Mouse (Mus musculus): ENCODE results near the gene Dclk2. TPM values are rescaled to one million over a fixed set of nuclear protein-coding genes. Genes with fewer than 3 reads are reported as not detected.

Dclk2 gene
- polyA plus RNA-seq, 1 experiment from 2014 or later: 2.3 TPM

DNA sequence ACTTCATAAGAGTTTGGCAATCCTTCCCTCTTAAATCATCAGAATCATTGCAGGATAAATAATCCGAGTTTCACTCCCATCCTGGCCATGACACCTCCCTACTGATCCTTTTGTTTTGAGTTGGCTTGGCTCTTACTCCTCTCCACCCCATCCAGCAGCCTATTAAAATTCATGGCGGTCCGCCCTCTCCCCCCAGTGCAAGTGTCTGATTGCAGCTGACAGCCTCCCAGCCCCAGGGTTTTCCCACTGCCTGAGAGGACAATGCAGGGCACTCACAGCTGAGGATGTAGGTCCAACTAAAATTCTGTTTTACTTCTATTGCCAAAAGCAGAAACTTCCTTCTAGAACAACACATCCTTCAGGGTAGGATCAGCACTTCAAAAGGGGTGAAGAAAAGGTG, 67.8 kb downstream of the Dclk2 start:
- Histone ChIP-seq H3K27ac (ENCODE audit: low read depth, low read length) (no peak overlapping the region), H3K4me3 (ENCODE audit: low read depth, low read length) (no peak overlapping the region), H3K4me1 (replicated peaks; ENCODE audit: control insufficient read depth, insufficient read depth, low read length) (no peaks in the 10 kb centered on the region), H3K9ac (ENCODE audit: low read depth, low read length) (no peak overlapping the region), H3K9me3 (ENCODE audit: control insufficient read depth) (no peaks in the 10 kb centered on the region), H3K27me3 (replicated peaks; ENCODE audit: control insufficient read depth, insufficient read depth, low read length) (no peaks in the 10 kb centered on the region), H3K4me2 (replicated peaks; ENCODE audit: low read depth) (no peak overlapping the region), H3K36me3 (ENCODE audit: control insufficient read depth, insufficient read depth) (no peaks in the 10 kb centered on the region)
- TF ChIP-seq CTCF (IDR thresholded peaks at IDR 0.05; ENCODE audit: low read depth): no peak
- no peak for ATAC-seq
- 59% methylated on average over 3 of the region's 3 CpGs for WGBS

DNA sequence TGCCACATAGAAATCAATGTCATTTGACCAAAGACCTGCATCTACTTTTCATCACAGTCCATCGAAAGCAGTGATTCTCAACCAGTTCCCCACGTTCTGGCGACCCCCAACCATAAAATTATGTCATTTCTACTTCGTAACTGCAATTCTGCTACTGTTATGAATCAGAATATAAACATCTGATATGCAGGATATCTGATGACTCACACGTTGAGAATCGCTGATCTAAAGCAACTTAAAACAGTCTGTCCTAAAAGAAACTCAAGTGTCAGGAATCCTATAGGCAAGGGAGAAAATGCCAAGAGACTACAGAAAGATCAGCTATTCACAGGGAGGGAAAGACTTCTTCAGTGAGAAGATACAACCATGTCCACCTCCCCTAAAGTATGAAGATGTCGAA, 69.5 kb downstream of the Dclk2 start:
- Histone ChIP-seq H3K36me3 (ENCODE audit: control insufficient read depth, insufficient read depth) (no peaks in the 10 kb centered on the region), H3K27me3 (replicated peaks; ENCODE audit: control insufficient read depth, insufficient read depth, low read length) (no peaks in the 10 kb centered on the region), H3K4me2 (replicated peaks; ENCODE audit: low read depth) (no peak overlapping the region), H3K9ac (ENCODE audit: low read depth, low read length) (no peak overlapping the region), H3K27ac (ENCODE audit: low read depth, low read length) (no peak overlapping the region), H3K4me3 (ENCODE audit: low read depth, low read length) (no peak overlapping the region), H3K4me1 (replicated peaks; ENCODE audit: control insufficient read depth, insufficient read depth, low read length) (no peaks in the 10 kb centered on the region), H3K9me3 (ENCODE audit: control insufficient read depth) (no peaks in the 10 kb centered on the region)
- 67% methylated on average over 7 of the region's 7 CpGs for WGBS
- TF ChIP-seq CTCF (IDR thresholded peaks at IDR 0.05; ENCODE audit: low read depth): no peak
- no peak for ATAC-seq

DNA sequence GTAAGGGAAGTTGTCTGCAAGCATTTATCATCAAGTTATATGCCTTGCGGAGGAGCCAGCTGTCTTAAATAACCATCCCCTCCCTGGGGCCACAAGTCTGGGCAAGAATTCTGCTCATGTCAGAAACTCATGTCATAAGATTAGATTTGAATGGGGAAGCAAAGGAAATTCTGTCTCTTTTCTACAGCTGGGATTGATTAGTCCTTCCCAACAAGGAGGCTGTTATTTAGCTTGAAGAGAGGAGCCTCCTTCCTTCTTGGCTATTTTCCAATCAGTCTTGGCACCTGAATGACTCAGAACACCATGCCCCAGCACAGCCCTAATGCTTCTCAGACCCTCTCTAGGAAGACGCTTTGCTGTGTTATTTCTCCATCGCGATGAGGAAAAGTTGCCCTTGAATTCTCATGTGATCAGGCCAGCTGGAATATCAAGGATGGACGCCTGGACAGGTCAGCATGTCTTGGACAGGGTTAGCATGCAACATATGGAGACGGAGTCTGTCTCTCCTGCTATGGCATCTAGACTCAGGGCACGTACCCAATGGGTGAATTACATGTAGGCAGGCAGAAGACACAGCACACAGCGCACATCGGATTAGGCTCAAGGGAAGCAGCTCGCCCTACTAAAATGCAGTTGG, 70.1 kb downstream of the Dclk2 start:
- Histone ChIP-seq H3K36me3 (ENCODE audit: control insufficient read depth, insufficient read depth) (no peaks in the 10 kb centered on the region), H3K4me2 (replicated peaks; ENCODE audit: low read depth) (no peak overlapping the region), H3K9me3 (ENCODE audit: control insufficient read depth) (no peaks in the 10 kb centered on the region), H3K27ac (ENCODE audit: low read depth, low read length) (no peak overlapping the region), H3K9ac (ENCODE audit: low read depth, low read length) (no peak overlapping the region), H3K27me3 (replicated peaks; ENCODE audit: control insufficient read depth, insufficient read depth, low read length) (no peaks in the 10 kb centered on the region), H3K4me1 (replicated peaks; ENCODE audit: control insufficient read depth, insufficient read depth, low read length) (no peaks in the 10 kb centered on the region), H3K4me3 (ENCODE audit: low read depth, low read length) (no peak overlapping the region)
- TF ChIP-seq CTCF (IDR thresholded peaks at IDR 0.05; ENCODE audit: low read depth): no peak
- no peak for ATAC-seq
- WGBS: 81% methylated on average over 10 of the region's 10 CpGs

DNA sequence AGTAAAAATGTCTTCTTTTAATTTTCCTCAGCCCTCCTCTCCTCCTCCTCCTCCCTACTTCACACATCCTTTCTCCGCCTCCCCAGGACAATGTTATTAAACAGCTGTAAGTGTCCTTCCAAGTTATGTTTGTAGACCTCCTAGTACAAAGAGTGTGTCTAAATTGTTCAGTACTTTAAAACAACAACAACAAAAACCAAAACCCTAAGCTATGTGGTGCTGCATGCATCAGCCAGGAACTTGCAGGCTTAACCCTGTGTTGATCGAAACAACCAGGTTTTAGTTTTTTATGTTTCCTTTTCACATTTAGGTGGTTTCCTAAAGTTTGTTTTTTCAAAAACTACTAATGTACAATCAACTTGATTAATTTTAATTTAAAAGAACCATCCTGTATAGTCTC, 71.3 kb downstream of the Dclk2 start:
- Histone ChIP-seq H3K9ac (ENCODE audit: low read depth, low read length) (no peak overlapping the region), H3K27ac (ENCODE audit: low read depth, low read length) (no peak overlapping the region), H3K27me3 (replicated peaks; ENCODE audit: control insufficient read depth, insufficient read depth, low read length) (no peaks in the 10 kb centered on the region), H3K9me3 (ENCODE audit: control insufficient read depth) (no peaks in the 10 kb centered on the region), H3K4me1 (replicated peaks; ENCODE audit: control insufficient read depth, insufficient read depth, low read length) (no peaks in the 10 kb centered on the region), H3K4me3 (ENCODE audit: low read depth, low read length) (no peak overlapping the region), H3K4me2 (replicated peaks; ENCODE audit: low read depth) (no peak overlapping the region), H3K36me3 (ENCODE audit: control insufficient read depth, insufficient read depth) (no peaks in the 10 kb centered on the region)
- no peak for ATAC-seq
- TF ChIP-seq CTCF (IDR thresholded peaks at IDR 0.05; ENCODE audit: low read depth): no peak
- 84% methylated on average over 2 of the region's 2 CpGs for WGBS

DNA sequence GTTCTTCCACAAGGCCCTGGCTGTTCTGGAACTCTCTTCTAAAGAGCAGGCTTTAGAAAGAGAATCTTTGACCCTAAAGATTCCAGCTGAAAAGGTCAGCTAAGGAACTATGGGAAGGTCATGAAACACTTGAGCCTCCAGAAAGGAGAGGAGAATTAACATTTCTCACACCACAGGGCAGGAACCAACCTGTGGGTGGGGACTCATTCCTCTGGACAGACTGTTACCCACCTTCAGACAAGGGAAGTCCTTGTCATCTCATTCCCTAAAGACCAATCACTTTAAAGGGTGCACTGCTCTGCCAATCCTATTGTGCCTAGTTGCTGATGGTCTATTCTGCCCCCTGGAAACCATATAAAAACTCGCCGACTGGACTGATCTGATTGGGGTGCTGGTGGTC, 73.1 kb downstream of the Dclk2 start:
- Histone ChIP-seq H3K36me3 (ENCODE audit: control insufficient read depth, insufficient read depth) (no peaks in the 10 kb centered on the region), H3K27ac (ENCODE audit: low read depth, low read length) (no peak overlapping the region), H3K27me3 (replicated peaks; ENCODE audit: control insufficient read depth, insufficient read depth, low read length) (no peaks in the 10 kb centered on the region), H3K9me3 (ENCODE audit: control insufficient read depth) (no peaks in the 10 kb centered on the region), H3K4me2 (replicated peaks; ENCODE audit: low read depth) (no peak overlapping the region), H3K9ac (ENCODE audit: low read depth, low read length) (no peak overlapping the region), H3K4me1 (replicated peaks; ENCODE audit: control insufficient read depth, insufficient read depth, low read length) (no peaks in the 10 kb centered on the region), H3K4me3 (ENCODE audit: low read depth, low read length) (no peak overlapping the region)
- 90% methylated on average over 2 of the region's 2 CpGs for WGBS
- TF ChIP-seq CTCF (IDR thresholded peaks at IDR 0.05; ENCODE audit: low read depth): no peak
- no peak for ATAC-seq

DNA sequence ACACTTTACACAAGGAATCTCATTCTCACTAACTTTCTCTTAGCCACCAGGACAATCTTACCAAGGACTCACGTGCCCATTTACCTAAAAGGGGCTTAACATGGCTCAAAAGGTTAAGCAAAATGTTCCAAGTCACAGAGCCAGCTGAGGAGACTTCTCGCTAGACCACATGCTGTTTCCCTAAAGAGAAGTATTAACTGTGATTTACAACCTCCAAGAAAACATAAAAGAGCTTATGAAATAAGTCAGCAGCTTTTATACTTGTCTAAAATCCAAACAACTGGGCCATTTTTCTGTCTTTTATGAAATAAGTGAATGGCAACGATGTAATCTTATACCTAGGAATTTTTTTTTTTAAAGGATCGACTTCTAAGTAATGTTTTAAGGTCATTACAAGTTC, 74.6 kb downstream of the Dclk2 start:
- no peak for ATAC-seq
- no peak overlapping the region for H3K27ac ChIP-seq (ENCODE audit: low read depth, low read length)
- H3K4me3 ChIP-seq (ENCODE audit: low read depth, low read length): no peak overlapping the region
- 51% methylated on average over 4 of the region's 4 CpGs for WGBS
- no peak overlapping the region for H3K4me2 ChIP-seq (replicated peaks; ENCODE audit: low read depth)
- no peaks in the 10 kb centered on the region for H3K36me3 ChIP-seq (ENCODE audit: control insufficient read depth, insufficient read depth)
- TF ChIP-seq CTCF (IDR thresholded peaks at IDR 0.05; ENCODE audit: low read depth): no peak
- no peaks in the 10 kb centered on the region for H3K27me3 ChIP-seq (replicated peaks; ENCODE audit: control insufficient read depth, insufficient read depth, low read length)
- no peaks in the 10 kb centered on the region for H3K4me1 ChIP-seq (replicated peaks; ENCODE audit: control insufficient read depth, insufficient read depth, low read length)
- H3K9ac ChIP-seq (ENCODE audit: low read depth, low read length): no peak overlapping the region
- no peaks in the 10 kb centered on the region for H3K9me3 ChIP-seq (ENCODE audit: control insufficient read depth)

DNA sequence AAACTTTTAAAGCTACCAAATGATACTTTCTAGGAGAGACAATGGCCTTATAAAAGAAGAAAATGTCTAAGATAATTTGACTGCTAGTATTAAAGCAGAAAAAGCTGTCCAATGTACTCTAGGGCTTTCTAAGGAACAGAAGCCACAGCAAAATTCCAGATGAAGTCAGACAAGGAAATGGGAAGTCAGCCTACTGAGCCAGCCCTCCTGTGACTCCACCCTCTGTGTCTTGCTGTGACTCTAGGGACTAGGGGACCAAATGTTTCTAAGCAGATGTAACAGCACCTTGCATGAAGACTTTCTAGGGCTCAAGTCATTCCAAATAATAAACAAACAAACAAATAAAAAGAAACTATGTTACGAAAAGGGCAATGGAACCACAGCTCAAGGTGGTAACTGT, 75.1 kb downstream of the Dclk2 start:
- no peak for TF ChIP-seq CTCF (IDR thresholded peaks at IDR 0.05; ENCODE audit: low read depth)
- Histone ChIP-seq H3K9ac (ENCODE audit: low read depth, low read length) (no peak overlapping the region), H3K4me1 (replicated peaks; ENCODE audit: control insufficient read depth, insufficient read depth, low read length) (no peaks in the 10 kb centered on the region), H3K27ac (ENCODE audit: low read depth, low read length) (no peak overlapping the region), H3K36me3 (ENCODE audit: control insufficient read depth, insufficient read depth) (no peaks in the 10 kb centered on the region), H3K27me3 (replicated peaks; ENCODE audit: control insufficient read depth, insufficient read depth, low read length) (no peaks in the 10 kb centered on the region), H3K4me3 (ENCODE audit: low read depth, low read length) (no peak overlapping the region), H3K4me2 (replicated peaks; ENCODE audit: low read depth) (no peak overlapping the region), H3K9me3 (ENCODE audit: control insufficient read depth) (no peaks in the 10 kb centered on the region)
- ATAC-seq: no peak
- WGBS: 84% methylated on average over 1 of the region's 1 CpGs
